Mouse (Mus musculus) T-helper 2 cell (primary cell): ENCODE results near the gene Psma5.

ENCODE experiments used
- in situ Hi-C: fragments of 300-600 bp; cut with MboI, MseI; formaldehyde crosslinking; loops from one replicate; pipeline ENCODE4 v1.15.1; 2025; ENCODE audit warnings: high pct_unique_total_duplicates

The Psma5 gene

DNA sequence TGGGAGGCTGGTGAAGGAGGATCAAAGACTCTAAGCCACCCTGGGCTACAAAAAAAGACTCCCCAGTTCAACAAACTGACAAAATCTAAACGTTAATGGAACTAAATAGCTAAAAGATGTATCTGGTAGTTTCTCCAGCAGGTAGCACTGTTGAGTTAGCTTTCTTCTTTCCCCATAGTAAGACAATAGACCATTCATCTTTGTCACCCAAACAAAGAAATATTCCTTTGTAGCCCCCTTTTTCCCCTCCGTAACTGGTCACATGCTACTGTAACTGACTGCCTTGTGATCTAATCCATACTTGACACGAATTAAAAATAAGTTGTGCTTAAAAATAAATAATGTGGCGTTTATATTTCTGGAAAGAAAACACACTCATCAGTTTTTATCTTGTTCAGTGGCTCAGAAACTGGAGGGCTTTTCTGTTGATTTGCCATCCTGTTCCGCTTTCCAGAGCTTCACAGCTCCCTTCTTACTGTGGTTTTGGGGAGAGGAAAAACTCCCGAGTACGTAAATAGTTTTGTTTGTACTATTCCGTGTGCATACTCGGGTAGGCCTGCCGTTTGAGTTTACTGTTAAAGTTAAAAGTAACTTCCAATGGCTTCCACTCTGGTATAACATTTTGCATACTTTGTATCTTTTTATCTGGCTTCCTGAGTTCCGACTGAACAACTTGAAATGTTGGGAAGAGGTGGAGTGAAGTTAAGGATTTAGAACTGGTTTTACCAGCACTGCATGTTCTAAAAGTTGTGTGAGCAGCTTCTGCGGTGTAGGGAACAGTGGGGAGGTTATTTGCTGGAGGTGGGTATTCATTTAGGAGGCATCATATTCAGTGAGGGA is 25.9 kb downstream of the Psma5 start:
- in situ Hi-C loops: no loop called here

DNA sequence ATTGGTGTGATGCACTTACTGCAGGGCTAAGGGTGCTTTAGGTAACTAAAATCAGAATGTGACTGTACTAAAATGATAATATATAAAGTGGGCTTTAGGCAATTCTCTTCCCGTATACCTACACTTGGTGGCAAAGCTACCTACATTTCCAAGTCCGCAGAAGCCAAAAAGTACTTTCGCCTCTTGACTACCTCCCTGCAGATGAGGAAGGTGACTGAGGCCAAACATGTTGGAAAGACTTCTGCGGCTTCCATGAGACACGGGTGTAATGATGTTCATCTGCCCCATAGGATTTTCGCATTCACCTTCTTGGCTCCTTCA is 26.5 kb downstream of the Psma5 start:
- in situ Hi-C loops: no loop called here

DNA sequence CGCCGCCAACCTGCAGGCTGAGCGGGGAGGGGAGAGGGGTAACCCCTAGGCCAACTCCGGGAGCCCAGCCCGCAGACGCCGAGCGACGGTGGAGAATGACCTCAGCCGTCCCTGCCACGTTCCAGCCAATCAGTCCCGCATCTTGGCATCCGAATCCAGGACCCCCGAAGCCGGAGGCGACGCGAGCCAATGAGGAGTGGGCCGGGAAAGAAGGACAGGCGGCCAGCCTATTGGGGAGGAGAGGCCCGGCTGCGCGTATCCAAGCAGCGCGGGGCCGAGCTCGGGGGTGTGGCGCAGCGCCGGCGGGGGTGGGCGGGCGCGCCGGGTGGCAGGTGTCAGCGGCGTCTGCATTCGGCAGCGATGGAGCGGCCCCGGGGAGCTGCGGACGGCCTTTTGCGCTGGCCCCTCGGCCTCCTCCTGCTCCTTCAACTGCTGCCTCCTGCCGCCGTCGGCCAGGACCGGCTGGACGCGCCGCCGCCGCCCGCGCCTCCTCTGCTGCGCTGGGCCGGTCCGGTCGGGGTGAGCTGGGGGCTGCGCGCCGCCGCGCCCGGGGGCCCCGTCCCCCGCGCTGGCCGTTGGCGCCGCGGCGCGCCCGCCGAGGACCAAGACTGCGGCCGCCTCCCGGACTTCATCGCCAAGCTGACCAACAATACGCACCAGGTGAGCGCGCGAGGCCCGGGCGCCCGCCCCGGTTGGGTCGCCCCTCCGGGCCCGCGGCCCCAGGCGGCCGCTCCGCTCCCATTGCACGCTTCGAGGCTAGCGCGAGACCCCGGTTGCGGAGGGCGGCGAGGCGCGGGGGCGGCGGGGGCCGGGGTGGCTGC is 27.3 kb downstream of the Psma5 start, which contains the start of gene Sort1:
Sort1 (plus strand) TSS at position 302 of the 821 bp plus-strand sequence.
- in situ Hi-C loops: no loop called here

DNA sequence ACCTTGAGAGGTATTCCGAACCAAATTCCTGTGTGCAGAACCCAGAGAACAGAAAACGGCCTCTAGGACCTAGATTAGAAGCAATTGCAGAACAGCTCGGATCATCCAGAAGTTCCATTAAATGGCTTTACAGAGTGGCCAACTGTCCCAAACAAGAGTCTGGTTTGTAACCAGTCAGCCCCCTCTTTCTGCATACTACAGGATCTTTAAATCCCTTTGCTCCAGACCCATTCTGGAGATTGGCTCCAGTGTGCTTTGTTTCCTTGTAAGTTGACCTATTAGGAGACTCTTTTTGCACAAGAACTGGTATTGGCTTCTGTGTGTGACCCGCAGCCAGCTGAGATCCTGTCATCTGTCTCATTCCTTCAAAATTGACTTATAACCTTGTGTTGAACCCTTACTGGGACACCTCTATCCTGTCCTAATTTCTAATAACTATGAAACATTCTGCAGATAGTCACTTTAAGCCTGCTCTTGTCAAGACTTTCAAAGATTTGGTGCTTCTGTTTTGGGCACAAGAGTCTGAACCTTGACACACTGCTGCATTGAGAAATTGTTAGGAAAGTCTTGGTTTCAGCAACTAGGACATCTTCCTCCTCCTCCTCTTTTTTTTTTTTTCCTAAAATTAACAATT is 28.5 kb downstream of the Psma5 start:
- in situ Hi-C loops: no loop called here

DNA sequence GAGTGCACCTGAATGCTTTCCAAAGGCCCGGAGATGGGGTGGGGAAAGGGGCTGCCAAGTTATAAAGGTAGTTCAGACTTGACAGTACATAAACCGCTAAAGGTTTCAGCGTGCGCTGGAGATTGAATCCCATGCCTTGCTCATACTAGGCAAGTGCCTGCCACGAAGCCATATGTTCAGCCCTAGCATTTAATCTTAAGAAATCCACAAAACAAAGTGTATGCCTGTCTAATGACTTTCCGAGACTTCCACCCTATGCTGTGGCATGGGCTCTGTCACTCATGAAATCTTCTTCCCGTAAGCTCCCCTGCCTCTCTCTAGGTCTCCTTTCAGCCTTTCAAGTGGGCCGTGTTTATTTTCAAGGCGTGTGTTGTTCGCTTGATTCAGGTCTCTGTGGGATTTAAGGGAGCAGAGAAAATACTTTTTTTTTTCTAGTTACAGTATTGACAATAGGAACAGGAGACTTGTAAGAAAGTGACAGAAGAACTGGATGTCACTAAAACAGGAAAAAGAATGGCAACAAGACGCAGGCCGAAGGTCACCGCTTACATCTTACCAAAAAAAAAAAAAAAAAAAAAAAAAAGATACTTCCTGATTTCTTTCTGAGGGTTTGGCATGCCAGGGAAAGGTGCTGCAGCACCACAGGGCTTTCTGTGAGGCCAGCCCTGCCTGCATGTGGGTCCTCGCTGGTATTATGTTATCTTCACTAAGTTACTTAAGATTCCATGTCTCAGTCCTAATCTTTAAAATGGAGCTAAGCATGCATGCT is 30.1 kb downstream of the Psma5 start:
- in situ Hi-C loops: no loop called here

DNA sequence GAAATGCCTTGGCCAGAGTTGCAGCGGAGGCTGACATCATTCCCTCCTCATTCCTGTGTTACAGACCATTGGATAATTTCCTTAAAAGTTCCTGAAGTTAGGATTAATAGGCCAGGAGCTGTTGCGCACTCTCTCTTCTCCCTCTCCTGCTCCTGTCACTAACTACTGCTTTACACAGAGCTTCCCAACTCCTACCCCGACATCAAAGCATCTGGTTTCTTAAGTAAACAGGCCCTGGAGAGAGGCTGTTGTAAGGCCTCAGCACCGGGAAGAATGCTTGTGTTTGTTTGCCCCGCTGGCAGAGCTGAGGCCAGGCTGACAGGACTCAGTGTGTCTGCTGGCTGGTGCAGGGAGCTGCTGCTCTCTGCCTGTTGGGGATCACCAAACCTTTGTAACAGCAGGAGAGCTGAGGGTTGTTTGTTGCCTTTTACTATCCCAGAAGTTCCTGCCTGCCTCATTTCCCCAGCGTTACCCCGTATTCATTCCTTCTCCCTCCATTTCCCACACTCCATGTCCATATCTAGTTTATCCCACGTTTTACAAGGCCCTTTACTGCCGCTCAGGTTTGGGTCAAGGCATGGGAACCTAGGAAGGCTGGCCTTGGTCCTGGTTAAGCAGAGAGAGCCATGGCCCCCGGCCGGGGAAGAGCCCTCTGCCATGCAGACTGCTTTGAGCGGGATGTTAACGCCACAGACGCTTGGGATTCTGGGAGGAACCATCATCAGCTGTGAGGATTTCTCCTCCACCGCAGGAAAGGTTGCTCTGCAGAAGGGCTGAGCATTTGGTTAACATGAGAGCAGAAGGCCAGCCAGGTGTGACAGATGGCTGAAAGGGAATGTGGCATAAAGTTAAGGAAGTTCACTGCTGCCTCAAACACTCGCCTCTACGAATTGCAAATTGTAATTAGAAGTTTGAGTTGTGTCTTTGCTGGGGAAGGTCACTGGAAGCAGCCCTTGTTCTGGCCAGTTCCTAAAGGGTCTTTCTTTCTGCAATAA is 31.4 kb downstream of the Psma5 start:
- in situ Hi-C loops: no loop called here

DNA sequence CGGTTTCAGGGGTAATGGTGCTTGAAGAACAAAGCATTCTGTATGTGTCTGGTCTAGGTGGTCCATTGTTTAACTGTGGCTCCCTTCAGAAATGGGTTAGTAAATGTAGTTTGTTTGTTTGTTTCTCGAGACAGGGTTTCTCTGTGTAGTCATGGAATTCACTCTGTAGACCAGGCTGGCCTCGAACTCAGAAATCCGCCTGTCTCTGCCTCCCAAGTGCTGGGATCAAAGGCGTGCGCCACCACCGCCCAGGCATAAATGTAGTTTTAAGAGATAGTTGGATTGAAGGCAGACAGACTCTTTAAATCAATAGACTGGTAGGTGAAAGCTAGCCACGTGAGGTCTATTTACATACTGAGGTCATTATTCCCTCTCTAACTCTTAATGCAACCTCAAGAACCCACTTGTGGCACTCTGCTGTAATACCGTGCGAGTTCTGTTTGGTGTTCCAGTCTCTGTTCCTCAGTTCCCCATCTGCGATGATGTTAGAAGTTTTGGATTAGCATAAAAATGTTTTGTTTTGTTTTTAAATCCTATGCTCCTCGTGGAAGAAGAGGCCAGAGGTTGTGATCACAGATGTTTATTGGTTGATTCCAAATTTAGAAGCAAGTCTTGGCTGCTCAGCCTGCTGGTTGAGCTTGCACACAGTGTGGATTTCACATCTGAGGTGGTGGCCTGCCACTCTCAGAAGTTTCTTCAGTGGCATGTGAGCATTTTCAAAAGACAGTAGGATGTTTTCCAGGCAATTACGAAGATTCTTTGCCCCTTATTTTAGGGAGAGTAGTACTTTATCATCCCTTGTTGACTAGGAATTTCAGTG is 32.8 kb downstream of the Psma5 start:
- in situ Hi-C loops: no loop called here

DNA sequence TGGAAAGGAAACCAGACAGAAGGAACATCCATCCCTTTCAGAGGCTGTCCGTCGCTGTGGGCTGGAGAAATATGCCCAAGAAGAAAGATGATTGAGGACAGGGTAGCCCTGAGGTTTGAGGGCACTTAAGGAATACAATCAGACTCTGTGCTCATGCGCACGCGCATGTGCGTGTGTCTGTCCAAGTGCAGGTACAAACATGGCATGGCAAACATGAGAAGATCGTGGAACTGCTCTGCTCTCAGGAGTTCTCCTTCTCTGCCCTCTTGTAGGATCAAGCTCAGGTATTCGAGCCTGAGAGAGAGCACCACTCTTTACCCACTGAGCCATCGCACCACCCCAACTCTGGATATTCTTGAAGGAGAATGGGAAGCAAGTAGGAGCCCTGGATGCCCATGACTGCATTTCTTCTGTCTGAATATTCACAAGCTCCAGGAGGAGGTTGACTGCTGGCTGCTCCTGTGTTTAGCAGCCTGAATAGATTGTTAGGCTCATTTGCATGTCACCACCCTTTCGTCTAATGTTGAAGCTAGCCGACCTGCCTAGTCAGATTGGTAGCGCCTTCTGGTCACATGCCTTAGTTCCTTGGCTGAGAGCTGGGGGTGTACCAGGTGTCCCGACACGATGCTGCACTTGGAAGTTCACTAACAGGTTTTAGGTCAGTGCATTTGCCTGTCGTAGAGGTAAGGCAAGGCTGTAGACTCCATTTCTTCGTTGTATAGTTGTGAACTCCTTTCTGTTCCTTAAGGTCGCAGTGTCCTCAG is 34.5 kb downstream of the Psma5 start:
- in situ Hi-C loops: no loop called here

DNA sequence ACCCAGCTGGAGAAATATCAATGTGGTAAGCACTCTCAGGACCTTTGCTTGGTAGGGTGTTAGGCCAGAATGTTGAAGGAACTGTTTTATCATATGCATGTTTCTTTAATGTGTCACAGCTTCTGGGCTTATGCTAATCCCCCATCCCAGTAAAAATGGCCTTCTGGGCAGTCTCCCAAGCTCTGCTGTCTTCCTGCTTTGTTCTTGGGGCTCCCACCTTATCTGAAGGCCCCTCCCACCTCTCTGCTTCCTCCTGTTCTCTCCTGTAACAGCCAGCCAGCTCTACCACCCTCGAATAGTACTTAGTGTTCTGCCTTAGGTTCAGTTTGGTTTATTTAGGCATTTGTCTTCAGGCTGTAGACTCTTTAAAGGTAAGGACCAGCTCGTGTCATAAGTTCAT is 37.7 kb downstream of the Psma5 start:
- in situ Hi-C loops: no loop called here

DNA sequence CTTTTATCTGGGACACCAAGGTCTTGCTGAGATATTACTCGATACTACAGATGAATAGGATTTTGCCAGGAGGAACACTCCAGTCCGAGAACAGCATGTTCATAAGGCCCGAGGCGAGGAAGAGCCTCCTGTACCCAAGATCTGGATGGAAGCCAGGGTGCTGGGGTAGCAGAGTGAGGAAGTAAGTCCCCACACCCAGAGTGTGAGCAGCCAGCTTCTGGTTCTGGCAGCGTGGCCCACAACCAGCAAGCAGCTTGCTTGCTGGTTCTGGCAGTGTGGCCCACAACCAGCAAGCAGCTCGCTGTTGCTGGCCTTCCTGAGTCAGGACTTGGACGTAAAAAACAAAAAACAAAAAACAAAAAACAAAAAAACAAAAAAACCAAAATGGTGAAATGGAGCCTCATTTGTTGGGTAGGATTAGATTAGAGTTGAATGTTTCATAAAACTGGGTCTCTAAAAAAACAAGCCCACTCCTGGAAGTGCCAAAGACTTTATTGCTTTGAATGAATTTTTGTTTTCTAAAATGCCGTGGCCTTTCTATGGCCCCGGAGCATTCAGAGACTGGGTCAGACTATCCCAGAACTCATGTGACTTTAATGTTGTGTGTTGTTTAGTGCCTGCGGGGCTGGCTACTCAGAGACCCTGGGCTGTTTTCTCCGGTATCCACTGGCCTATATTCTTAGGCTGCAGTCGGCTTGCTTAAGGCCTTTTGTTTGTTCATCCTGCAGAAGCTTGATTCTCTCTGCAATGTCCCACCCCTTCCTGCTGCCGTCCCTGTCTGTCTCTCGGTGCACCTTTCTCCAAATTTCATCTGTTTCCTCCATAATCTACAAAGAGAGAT is 38.9 kb downstream of the Psma5 start:
- in situ Hi-C loops: no loop called here

DNA sequence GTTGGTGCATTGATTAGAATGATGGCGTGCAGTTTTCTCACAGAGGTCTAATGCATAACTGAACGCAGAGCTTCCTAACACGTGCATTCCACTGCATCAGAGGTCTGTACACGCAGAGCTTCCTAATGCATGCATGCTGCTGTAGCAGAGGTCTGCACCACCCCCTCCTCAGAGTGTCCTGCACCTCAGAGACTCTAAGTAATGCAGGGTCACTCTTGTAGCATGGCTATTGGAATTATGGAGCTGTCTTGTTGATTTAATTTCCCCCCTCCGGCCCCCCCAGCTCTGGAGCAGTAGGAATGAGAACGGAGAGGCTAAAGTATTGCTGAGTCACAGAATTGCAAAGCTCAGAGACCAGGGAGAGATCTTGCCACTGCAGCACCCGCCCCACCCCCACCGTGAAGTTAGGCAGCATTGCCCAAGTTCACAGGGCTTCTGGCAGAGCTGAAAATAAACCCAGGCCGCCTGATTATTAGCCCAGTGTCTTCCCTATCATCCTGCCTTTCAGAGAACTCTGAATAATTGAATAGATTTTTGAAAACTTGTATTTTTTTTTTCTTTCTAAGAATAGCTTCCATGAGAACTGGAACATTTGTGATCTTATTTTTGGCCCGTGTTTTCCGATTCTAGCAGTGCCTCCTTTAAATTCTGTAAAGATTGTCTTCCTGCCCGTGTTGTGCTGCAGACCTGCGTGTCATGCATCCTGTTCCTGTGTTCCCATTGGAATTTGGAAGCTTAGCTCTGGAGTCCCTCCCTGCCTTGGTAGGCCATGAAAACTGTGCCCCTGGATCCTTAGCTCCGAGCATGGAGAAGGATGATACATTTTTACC is 39.7 kb downstream of the Psma5 start:
- in situ Hi-C loops: no loop called here

DNA sequence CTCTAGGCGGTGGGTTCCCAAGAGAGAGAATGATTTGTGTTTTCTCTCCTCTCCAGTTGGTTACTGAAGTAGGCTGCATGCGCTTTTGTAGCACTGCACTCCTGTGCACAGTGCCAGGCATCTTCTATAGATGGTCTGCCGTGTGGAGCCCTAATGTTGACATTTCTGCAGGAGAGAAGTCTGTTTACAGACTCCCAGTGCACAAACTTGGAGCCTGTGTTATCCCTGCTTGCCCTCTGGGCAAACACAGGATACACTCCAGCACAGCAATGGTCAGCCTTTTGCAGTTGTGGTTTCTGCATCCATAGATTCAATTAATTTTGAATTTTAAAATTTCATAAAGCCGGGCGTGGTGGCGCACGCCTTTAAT is 40.3 kb downstream of the Psma5 start:
- in situ Hi-C loops: no loop called here

DNA sequence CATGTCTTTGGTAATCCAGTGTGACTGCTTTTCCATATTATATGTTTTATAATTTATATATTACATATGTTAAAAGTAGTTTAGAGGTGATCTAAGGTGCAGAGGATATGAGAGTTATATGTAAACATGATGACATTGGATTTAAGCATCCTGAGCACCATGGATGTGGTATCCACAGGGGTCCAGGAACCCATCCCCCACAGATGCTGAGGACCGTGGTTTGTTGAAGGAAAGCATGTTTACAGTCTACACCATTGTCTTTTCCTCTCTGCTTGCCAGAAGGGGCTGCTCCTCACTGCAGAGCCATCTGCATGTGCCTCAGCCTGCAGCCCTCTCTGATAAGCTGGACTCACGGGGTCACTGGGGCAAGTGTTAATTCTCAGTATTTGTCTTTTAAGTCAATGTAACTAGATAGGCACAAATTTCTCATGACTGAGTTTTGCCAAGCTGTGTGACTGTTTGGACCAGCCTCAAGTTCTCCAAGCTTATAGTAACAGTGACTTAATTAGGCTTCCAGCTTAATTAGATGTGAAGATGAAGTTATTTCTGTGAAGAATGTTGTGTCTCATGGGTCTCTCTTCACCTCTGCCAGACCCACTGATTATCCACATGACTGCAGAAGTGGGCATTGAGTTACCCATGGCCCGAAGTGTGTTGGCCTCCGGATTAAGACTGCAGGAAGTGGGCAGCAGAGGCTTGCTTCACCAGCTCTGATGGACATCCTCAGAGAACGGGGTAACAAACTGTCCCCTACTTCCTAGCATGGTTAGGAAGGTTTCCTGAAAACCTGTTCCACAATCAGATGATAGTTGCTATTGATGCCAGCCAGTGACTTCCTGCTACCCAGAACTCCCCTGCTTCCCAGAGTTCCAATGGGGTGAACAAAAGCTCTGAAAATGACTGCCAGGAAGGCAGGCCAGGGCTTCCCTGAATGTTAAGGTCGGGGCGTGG is 41.2 kb downstream of the Psma5 start:
- in situ Hi-C loops: no loop called here

DNA sequence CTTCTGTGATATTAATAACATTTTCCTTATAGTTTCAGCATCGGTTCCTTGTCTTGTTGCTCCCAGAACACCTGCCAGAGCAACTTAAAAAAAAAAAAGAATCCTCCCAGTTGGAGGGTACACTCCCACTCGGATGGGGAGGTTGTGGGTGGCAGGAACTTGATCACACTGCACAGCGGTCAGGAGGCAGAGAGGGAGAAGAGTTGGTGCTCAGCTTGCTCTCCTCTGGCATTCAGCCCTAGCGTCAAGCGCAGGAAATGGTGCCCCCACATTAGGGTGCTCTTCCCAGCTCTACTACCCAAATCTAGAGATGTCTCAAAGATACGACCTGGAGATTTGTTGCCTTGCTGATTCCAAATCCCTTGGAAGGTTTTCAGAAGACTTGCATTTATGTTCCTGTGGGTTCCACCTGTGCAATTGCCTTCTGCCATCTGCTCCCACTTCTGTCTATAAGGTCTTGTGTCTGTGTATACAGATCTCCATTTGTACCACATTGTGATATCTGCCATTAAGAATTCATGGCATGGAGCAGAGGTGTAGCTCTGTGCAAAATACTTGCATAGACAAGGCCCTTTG is 43.8 kb downstream of the Psma5 start:
- in situ Hi-C loops: no loop called here

DNA sequence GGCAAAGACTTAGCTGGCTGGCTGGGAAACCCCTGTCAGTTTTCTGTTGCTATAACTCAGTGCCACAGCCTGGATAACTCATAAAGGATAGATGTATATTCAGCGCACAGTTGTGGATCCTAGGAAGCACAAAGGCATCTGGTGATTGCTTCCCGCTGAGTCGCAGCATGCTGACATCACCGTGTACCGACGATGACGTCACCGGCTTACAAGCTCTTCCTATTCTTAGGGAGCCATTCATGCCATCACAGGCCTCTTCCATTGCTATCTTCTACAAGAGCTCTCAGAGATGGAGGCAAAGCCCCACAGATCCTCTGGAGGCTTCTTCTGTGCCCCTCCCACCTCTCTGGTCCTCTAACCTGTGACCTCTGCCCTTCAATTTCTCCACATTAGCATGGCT is 47.0 kb downstream of the Psma5 start:
- in situ Hi-C loops: no loop called here

DNA sequence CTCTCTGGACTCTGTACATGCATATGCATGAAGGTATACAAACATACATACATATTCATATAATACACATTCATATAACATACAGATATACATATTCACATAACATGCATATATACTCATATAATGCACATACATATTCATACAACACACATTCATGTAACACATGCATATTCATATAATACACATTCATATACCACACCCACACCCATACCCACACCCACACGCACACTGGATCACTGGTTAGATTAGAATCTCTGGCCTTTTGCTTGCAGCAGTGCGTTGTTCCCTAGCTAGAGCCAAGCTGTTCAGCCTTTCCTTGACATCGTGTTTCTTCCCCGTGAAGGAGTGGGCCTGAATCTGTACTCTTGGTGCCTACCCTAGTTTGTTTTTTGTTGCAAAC is 48.0 kb downstream of the Psma5 start:
- in situ Hi-C loops: no loop called here
